23 mouse cellular contexts compared by ENCODE assay signal in genomic region chr1:163505035-163505434, GRCm38 (mm10).
A peak's percentile ranks its signal among the peaks of the same experiment; 100 is the strongest.
DNase-seq lines count a peak whose midpoint lies in the region; ATAC-seq and TF ChIP-seq lines count a peak whose summit lies in the region.
"Had no signal": no experiment of that assay in that cellular context is flagged by ENCODE, and none has a peak within 500 bp of the region (broad histone marks: within the 10 kb centered on the region; RNA-seq: fewer than 3 reads in every experiment).

No protein-coding gene starts in this region.

- no peak overlapping the region for H3K9ac ChIP-seq in limb, embryonic 13.5 days
- H3K9ac ChIP-seq: forebrain, embryonic 13.5 days; heart, embryonic 13.5 days; hindbrain, embryonic 14.5 days had no signal

- H3K4me1 ChIP-seq in limb, embryonic 13.5 days = peaks cover 18% of the 10 kb centered on the region
- H3K4me1 ChIP-seq: forebrain, embryonic 10.5 days; forebrain, embryonic 13.5 days; heart, embryonic 13.5 days had no signal

- no peak for DNase-seq in gastrocnemius, adult 2 months
- no peak for DNase-seq in gastrocnemius, adult 18-20 months (ENCODE audit: low spot score)
- DNase-seq in forelimb bud, embryonic 11.5 days (ENCODE audit: low read depth, low spot score) = peak; percentile 10
- DNase-seq in heart, adult 18-20 months = no peak
- DNase-seq in urinary bladder, adult 2 months (ENCODE audit: low spot score) = no peak
- DNase-seq: adrenal gland, adult 8-10 months; adrenal gland, postnatal 36 days; cerebellum, adult 18-20 months; cerebellum, adult 9-10 months; cerebellum, postnatal 14 days; gastrocnemius, postnatal 14 days; heart, adult 11 months; heart, postnatal 14 days; heart, postnatal 4 days had no signal

- no peaks in the 10 kb centered on the region for H3K27me3 ChIP-seq in limb, embryonic 13.5 days
- H3K27me3 ChIP-seq: forebrain, embryonic 13.5 days; heart, embryonic 13.5 days had no signal

- H3K4me2 ChIP-seq in limb, embryonic 13.5 days (replicated peaks) = peak overlapping the region; percentile 12; the same call in 1 of the 2 replicates
- H3K4me2 ChIP-seq: forebrain, embryonic 13.5 days; heart, embryonic 13.5 days; hindbrain, embryonic 14.5 days had no signal

- intact Hi-C loops in gastrocnemius, adult 2 months (cut with DNase I) = no loop called here

- no peak for TF ChIP-seq CTCF in gastrocnemius, adult 2 months (IDR thresholded peaks at IDR 0.05)

- peak overlapping the region; percentile 24; the same call in 1 of the 2 replicates for H3K27ac ChIP-seq in gastrocnemius, adult 2 months
- no peak overlapping the region for H3K27ac ChIP-seq in limb, embryonic 13.5 days
- H3K27ac ChIP-seq: forebrain, embryonic 10.5 days; forebrain, embryonic 13.5 days; heart, embryonic 13.5 days; hindbrain, embryonic 14.5 days; hindbrain, postnatal 0 days had no signal

- no peaks in the 10 kb centered on the region for H3K36me3 ChIP-seq in limb, embryonic 13.5 days
- H3K36me3 ChIP-seq: forebrain, embryonic 10.5 days; heart, embryonic 13.5 days had no signal

- H3K9me3 ChIP-seq in limb, embryonic 13.5 days = no peaks in the 10 kb centered on the region
- H3K9me3 ChIP-seq: forebrain, embryonic 10.5 days; forebrain, embryonic 13.5 days had no signal

- 19% methylated on average over 7 of the region's 7 CpGs for WGBS in limb, embryonic 13.5 days

- ATAC-seq in limb, embryonic 13.5 days (ENCODE audit: low FRiP score, low read depth) = peak; percentile 67; the same call in 1 of the 2 replicates
- ATAC-seq: activated CD4-positive, CD25-positive, alpha-beta regulatory T cell, adult 4 months; forebrain, embryonic 13.5 days; forebrain, embryonic 16.5 days; hindbrain, postnatal 0 days; inflammation-experienced regulatory T-cells, adult 6 months had no signal

- no peak overlapping the region for H3K4me3 ChIP-seq in gastrocnemius, adult 2 months
- H3K4me3 ChIP-seq in limb, embryonic 13.5 days = no peak overlapping the region
- H3K4me3 ChIP-seq: forebrain, embryonic 10.5 days; forebrain, embryonic 13.5 days; heart, embryonic 13.5 days had no signal
